Mouse (Mus musculus): ENCODE measurements at regions not wholly inside any gene's neighbourhood (a gene's known extent, or its start where the extent isn't known, plus 50 kb on each side); places are given as distances from the start of the nearest gene placed in this dataset.

DNA sequence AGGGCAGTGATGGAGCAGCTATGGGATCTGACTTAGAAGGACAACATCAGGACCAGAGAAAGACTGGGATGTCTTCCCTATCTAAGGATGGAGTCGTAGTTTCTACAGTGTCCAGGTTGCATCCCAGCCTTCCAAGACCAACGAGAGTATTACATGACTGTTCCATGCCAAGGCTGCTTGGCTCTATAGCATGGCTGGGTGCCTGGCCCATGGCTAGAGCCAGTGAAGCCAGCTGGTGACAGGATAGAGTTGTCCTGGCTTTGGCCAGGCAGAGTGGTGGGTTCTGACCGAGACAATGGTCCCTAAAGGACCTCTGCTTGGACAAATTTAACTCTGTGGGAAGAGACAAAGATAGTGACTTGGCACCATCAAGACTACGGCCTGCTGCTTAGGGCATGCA is 187.2 kb upstream of the 4931429L15Rik start:
- H3K36me3 ChIP-seq (ENCODE audit: control insufficient read depth, insufficient read depth, low read length): no peaks in the 10 kb centered on the region
- no peaks in the 10 kb centered on the region for H3K4me1 ChIP-seq (ENCODE audit: control insufficient read depth, insufficient read depth, low read length)
- TF ChIP-seq POLR2A (IDR thresholded peaks at IDR 0.05; ENCODE audit: control insufficient read depth, low read depth, low read length) (no peak), CTCF (IDR thresholded peaks at IDR 0.05; ENCODE audit: control insufficient read depth, insufficient read depth, insufficient replicate concordance, low read depth, low read length) (no peak)
- no peak overlapping the region for H3K27ac ChIP-seq (ENCODE audit: control insufficient read depth, insufficient read depth, low read depth, low read length)
- H3K4me3 ChIP-seq (ENCODE audit: control insufficient read depth, low read depth, low read length): no peak overlapping the region
- no peaks in the 10 kb centered on the region for H3K27me3 ChIP-seq (ENCODE audit: control insufficient read depth, insufficient read depth, low read length)

DNA sequence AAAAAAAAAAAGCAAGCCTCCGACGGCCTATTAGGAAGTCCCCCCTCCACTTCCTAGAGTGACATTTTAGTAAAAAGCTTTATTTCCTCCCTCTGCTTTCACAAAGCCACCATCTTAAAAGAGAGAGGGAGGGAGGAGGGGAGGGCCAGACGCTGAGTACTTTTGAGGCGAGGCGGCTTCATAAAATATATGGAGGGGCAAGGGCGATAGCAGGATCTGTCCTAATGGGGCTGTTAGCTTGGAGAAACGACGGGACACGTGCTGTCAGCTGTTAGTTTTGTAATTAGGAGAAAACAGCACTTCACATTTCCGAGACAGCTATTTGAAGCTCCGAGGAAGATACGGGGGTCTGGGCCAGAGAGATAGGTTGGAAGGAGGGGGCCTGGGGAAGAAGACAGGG is 184.8 kb upstream of the 4931429L15Rik start:
- Histone ChIP-seq H3K27ac (ENCODE audit: control insufficient read depth, insufficient read depth, low read depth, low read length) (no peak overlapping the region), H3K27me3 (ENCODE audit: control insufficient read depth, insufficient read depth, low read length) (no peaks in the 10 kb centered on the region), H3K4me1 (ENCODE audit: control insufficient read depth, insufficient read depth, low read length) (no peaks in the 10 kb centered on the region), H3K36me3 (ENCODE audit: control insufficient read depth, insufficient read depth, low read length) (no peaks in the 10 kb centered on the region), H3K4me3 (ENCODE audit: control insufficient read depth, low read depth, low read length) (no peak overlapping the region)
- TF ChIP-seq POLR2A (IDR thresholded peaks at IDR 0.05; ENCODE audit: control insufficient read depth, low read depth, low read length): no peak
- no peak for TF ChIP-seq CTCF (IDR thresholded peaks at IDR 0.05; ENCODE audit: control insufficient read depth, insufficient read depth, insufficient replicate concordance, low read depth, low read length)

DNA sequence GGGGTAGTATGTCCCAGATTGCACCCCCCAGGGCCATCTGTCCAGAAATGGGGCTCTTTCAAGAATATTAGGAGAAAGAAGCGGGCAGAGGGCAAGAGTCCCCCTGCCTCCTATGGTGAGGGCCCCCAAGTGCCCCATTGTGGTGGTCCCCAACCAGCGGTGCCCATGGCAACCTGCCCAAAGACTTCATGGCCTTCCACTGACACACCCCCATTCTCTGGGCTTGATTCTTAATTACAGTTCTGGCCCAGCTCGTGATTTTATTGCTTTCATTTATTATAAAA is 184.3 kb upstream of the 4931429L15Rik start:
- H3K4me1 ChIP-seq (ENCODE audit: control insufficient read depth, insufficient read depth, low read length): no peaks in the 10 kb centered on the region
- H3K36me3 ChIP-seq (ENCODE audit: control insufficient read depth, insufficient read depth, low read length): no peaks in the 10 kb centered on the region
- H3K4me3 ChIP-seq (ENCODE audit: control insufficient read depth, low read depth, low read length): no peak overlapping the region
- no peak for TF ChIP-seq POLR2A (IDR thresholded peaks at IDR 0.05; ENCODE audit: control insufficient read depth, low read depth, low read length)
- no peak for TF ChIP-seq CTCF (IDR thresholded peaks at IDR 0.05; ENCODE audit: control insufficient read depth, insufficient read depth, insufficient replicate concordance, low read depth, low read length)
- no peaks in the 10 kb centered on the region for H3K27me3 ChIP-seq (ENCODE audit: control insufficient read depth, insufficient read depth, low read length)
- H3K27ac ChIP-seq (ENCODE audit: control insufficient read depth, insufficient read depth, low read depth, low read length): no peak overlapping the region

DNA sequence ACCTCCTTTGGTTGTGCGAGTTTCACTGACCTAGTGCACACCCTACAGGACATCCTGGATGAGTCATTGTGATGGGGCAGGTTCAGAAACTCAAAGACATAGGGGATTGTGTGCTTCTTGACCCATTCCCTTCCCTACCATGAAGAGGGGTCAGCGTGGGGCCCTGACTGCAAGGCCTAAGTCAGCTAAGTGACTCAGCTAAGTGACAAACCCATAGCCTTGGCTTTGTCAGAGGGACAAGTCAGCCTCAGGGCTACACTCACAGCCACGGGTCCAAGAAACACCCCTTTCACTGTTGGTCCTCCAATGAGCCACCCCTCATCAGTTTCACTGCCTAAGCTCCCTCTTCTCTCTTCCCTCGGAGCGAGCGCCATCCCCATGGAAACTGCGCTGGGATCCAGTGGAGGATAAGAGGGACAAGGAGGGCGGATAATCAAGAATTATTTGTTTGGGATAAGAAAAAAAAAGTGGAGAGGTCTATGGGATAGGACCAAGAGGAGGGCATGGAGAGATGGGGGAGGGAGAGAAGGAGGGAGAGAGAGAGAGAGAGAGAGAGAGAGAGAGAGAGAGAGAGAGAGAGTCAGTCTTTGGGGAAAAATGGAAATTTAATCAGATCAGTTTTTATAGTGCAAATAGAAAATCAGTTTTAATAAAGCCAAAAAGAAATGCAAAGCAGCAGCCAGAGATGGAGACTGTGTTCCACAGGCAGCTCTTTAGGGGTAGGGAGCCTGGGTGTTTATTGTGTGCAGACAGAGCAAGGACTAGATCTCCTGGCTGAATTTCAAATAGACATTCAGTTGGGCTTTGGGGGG is 183.7 kb upstream of the 4931429L15Rik start:
- Histone ChIP-seq H3K27ac (ENCODE audit: control insufficient read depth, insufficient read depth, low read depth, low read length) (no peak overlapping the region), H3K4me3 (ENCODE audit: control insufficient read depth, low read depth, low read length) (no peak overlapping the region), H3K36me3 (ENCODE audit: control insufficient read depth, insufficient read depth, low read length) (no peaks in the 10 kb centered on the region), H3K4me1 (ENCODE audit: control insufficient read depth, insufficient read depth, low read length) (no peaks in the 10 kb centered on the region), H3K27me3 (ENCODE audit: control insufficient read depth, insufficient read depth, low read length) (no peaks in the 10 kb centered on the region)
- TF ChIP-seq POLR2A (IDR thresholded peaks at IDR 0.05; ENCODE audit: control insufficient read depth, low read depth, low read length) (no peak), CTCF (IDR thresholded peaks at IDR 0.05; ENCODE audit: control insufficient read depth, insufficient read depth, insufficient replicate concordance, low read depth, low read length) (no peak)

DNA sequence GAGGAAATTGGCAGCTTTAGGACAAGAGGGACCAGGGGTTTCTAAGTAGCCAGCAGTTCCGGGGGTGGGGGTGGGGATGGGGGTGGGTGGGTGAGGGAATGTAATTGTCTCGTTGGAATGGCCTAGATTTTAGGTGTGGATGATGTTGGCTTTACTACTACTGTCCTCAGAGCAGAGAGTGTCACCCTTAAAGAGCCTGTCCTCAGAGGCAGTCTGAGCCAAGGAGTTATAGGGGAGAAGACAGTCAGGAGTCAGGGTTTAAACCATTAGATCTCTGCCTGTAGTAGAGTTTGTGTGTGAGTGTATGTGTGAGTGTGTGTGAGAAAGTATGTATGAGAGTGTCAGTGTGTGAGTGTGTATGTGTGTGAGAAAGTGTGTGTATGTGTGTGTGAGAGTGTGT is 179.6 kb upstream of the 4931429L15Rik start:
- Histone ChIP-seq H3K4me3 (ENCODE audit: control insufficient read depth, low read depth, low read length) (no peak overlapping the region), H3K27ac (ENCODE audit: control insufficient read depth, insufficient read depth, low read depth, low read length) (no peak overlapping the region), H3K36me3 (ENCODE audit: control insufficient read depth, insufficient read depth, low read length) (no peaks in the 10 kb centered on the region), H3K4me1 (ENCODE audit: control insufficient read depth, insufficient read depth, low read length) (no peaks in the 10 kb centered on the region), H3K27me3 (ENCODE audit: control insufficient read depth, insufficient read depth, low read length) (no peaks in the 10 kb centered on the region)
- TF ChIP-seq POLR2A (IDR thresholded peaks at IDR 0.05; ENCODE audit: control insufficient read depth, low read depth, low read length): no peak
- no peak for TF ChIP-seq CTCF (IDR thresholded peaks at IDR 0.05; ENCODE audit: control insufficient read depth, insufficient read depth, insufficient replicate concordance, low read depth, low read length)

DNA sequence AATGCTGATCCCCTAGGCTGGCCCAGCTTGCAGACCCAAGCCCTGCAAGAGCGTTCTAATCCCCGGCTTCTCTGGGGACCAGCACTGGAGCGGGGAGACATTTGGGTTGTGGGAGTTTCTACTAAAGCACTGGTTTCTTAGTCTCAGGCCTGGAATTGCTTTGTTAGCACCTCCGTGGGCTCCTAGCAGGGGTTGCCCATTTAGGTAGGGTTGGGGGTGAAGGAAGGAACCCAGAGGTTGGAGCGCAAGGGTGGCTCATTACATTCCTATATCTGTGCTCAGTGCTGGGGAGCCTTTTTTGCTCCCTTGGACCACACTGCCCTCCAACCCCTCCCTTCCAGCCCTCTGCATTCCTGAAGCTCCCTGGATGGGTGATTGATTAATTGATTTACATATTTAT is 179.1 kb upstream of the 4931429L15Rik start:
- Histone ChIP-seq H3K36me3 (ENCODE audit: control insufficient read depth, insufficient read depth, low read length) (no peaks in the 10 kb centered on the region), H3K27me3 (ENCODE audit: control insufficient read depth, insufficient read depth, low read length) (no peaks in the 10 kb centered on the region), H3K4me1 (ENCODE audit: control insufficient read depth, insufficient read depth, low read length) (no peaks in the 10 kb centered on the region), H3K27ac (ENCODE audit: control insufficient read depth, insufficient read depth, low read depth, low read length) (no peak overlapping the region), H3K4me3 (ENCODE audit: control insufficient read depth, low read depth, low read length) (no peak overlapping the region)
- TF ChIP-seq CTCF (IDR thresholded peaks at IDR 0.05; ENCODE audit: control insufficient read depth, insufficient read depth, insufficient replicate concordance, low read depth, low read length) (no peak), POLR2A (IDR thresholded peaks at IDR 0.05; ENCODE audit: control insufficient read depth, low read depth, low read length) (no peak)

DNA sequence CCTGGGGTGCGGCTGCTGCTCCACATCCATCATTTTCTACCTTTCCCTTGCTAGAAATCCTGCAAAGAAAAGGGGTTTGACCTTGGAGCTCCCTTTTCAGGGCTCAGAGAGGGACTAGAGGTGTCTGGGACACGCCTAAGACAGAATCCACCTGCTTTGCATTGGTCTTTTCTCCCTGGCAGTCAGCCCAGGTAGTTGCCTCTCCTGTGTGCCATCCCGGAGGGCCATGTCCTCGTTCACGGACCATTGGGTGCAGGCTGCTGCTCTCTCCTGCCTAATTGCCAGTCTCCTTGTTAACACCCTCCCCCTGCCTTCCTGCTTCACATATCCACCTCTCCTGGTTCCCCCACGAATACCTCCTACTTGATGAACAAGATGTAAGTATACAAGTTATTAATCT is 175.5 kb upstream of the 4931429L15Rik start:
- H3K4me3 ChIP-seq (ENCODE audit: control insufficient read depth, low read depth, low read length): no peak overlapping the region
- H3K4me1 ChIP-seq (ENCODE audit: control insufficient read depth, insufficient read depth, low read length): no peaks in the 10 kb centered on the region
- no peak overlapping the region for H3K27ac ChIP-seq (ENCODE audit: control insufficient read depth, insufficient read depth, low read depth, low read length)
- TF ChIP-seq POLR2A (IDR thresholded peaks at IDR 0.05; ENCODE audit: control insufficient read depth, low read depth, low read length) (no peak), CTCF (IDR thresholded peaks at IDR 0.05; ENCODE audit: control insufficient read depth, insufficient read depth, insufficient replicate concordance, low read depth, low read length) (no peak)
- H3K36me3 ChIP-seq (ENCODE audit: control insufficient read depth, insufficient read depth, low read length): no peaks in the 10 kb centered on the region
- H3K27me3 ChIP-seq (ENCODE audit: control insufficient read depth, insufficient read depth, low read length): no peaks in the 10 kb centered on the region

Data from testis, adult 2 months (tissue).